Mouse (Mus musculus) neural tube, embryonic 12.5 days (tissue): ENCODE measurements around the gene Tbc1d22b. TPM values are rescaled to one million over a fixed set of nuclear protein-coding genes. Genes with fewer than 3 reads are reported as not detected.

Source experiments
- ATAC-seq: fragments of 200-750 bp; cut with Nextera tagmentation; 2 replicates; pipeline ENCODE4 v1.8.0; 2017; ENCODE audit warnings: low read depth, mild to moderate bottlenecking, moderate TSS enrichment, moderate library complexity; ENCODE audit not compliant: low FRiP score
- H3K27ac ChIP-seq: fragments of 300-500 bp; sonication (generic); 2 replicates; pipeline ENCODE4 v1.5.1; 2016
- H3K27me3 ChIP-seq: fragments of 300-500 bp; sonication (generic); replicated peaks from 2 replicates; pipeline ENCODE4 v1.6.1; 2016; ENCODE audit warnings: mild to moderate bottlenecking
- H3K36me3 ChIP-seq: fragments of 300-500 bp; sonication (generic); 2 replicates; pipeline ENCODE4 v1.6.1; 2016; ENCODE audit warnings: mild to moderate bottlenecking
- H3K4me1 ChIP-seq: fragments of 300-500 bp; sonication (generic); 2 replicates; pipeline ENCODE4 v1.6.1; 2016
- H3K4me2 ChIP-seq: fragments of 300-500 bp; sonication (generic); replicated peaks from 2 replicates; pipeline ENCODE4 v1.6.1; 2016; ENCODE audit warnings: mild to moderate bottlenecking
- H3K4me3 ChIP-seq: fragments of 300-500 bp; sonication (generic); 2 replicates; pipeline ENCODE4 v1.5.1; 2016
- H3K9ac ChIP-seq: fragments of 300-500 bp; sonication (generic); 2 replicates; pipeline ENCODE4 v1.6.1; 2016; ENCODE audit warnings: mild to moderate bottlenecking
- H3K9me3 ChIP-seq: fragments of 300-500 bp; sonication (generic); 2 replicates; pipeline ENCODE4 v1.6.1; 2016; ENCODE audit warnings: mild to moderate bottlenecking
- WGBS: fragments of 180-500 bp; shearing (Covaris S2); methylation state at CpG from one replicate; pipeline ENCODE4 v1.1.7; 2016; 5-methylcytosine and 5-hydroxymethylcytosine counted together
- microRNA-seq: library from miRNA; unstranded; fragments of <30 nt; microRNA quantifications from one replicate; pipeline ENCODE4, GENCODE M21; 2017
- polyA plus RNA-seq: library from polyadenylated mRNA; unstranded; fragments of >200 nt; fragmentation: Nextera tagmentation; extraction: Ambion mirVana; gene quantifications from 2 replicates; pipeline ENCODE4 v1.2.1, GENCODE M21; 2016

Tbc1d22b gene
- polyA plus RNA-seq, 1 experiment from 2014 or later, result 26.9 TPM

DNA sequence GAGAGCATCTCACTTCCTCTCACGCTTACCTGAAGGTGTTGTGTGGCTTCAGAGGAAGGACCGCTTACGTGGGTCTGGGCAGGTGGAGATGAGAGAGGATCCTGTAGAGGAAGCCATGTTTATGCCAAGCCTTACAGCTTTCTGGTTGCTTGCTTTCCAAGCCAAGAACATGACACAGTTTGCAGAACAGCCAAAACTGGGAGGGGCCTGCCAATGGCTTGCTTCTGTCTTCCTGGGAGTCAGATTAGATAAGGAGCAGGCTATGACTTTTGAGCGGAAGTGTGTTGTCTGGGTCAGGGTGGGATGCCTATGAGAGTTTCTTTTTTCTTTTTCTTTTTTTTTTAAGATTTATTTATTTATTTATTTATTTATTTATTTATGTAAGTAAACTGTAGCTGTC, 87.8 kb downstream of the Tbc1d22b start:
- Histone ChIP-seq H3K27ac (no peak overlapping the region), H3K36me3 (peaks cover 93% of the 10 kb centered on the region), H3K9me3 (no peaks in the 10 kb centered on the region), H3K9ac (no peak overlapping the region), H3K4me1 (no peaks in the 10 kb centered on the region), H3K4me2 (no peak overlapping the region), H3K4me3 (no peak overlapping the region), H3K27me3 (no peaks in the 10 kb centered on the region)
- WGBS, result 98% methylated on average over 4 of the region's 4 CpGs
- ATAC-seq, result no peak

DNA sequence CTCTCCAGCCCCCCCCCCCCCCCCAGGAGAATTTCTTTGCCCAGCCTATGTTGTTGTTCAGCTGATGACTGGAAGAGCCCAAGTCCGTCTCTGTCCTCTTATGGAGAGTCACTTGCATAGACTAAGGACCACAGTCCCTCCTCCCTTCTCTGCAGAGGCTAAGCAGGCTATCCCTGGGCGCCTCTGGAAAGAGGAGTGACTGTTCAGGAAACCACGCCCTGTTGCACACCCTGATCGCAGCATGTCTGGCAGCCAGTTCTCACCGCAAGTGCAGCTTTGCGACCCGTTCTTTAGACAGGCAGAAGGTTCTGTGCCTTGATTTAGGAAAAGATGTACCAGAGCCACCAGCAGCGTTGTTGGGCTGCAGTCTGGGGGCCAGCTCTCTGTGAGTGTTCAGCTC, 88.3 kb downstream of the Tbc1d22b start:
- no peaks in the 10 kb centered on the region for H3K9me3 ChIP-seq
- H3K9ac ChIP-seq, result no peak overlapping the region
- peaks cover 93% of the 10 kb centered on the region for H3K36me3 ChIP-seq
- WGBS, result 84% methylated on average over 8 of the region's 8 CpGs
- H3K4me2 ChIP-seq, result no peak overlapping the region
- ATAC-seq, result no peak
- H3K27me3 ChIP-seq, result no peaks in the 10 kb centered on the region
- H3K4me1 ChIP-seq, result no peaks in the 10 kb centered on the region
- no peak overlapping the region for H3K4me3 ChIP-seq
- no peak overlapping the region for H3K27ac ChIP-seq

- H3K4me3 ChIP-seq, result no peak overlapping the region
- H3K27me3 ChIP-seq, result no peaks in the 10 kb centered on the region
- no peak overlapping the region; the same call in 1 of the 2 replicates for H3K9ac ChIP-seq
- H3K9me3 ChIP-seq, result no peaks in the 10 kb centered on the region
- no peak overlapping the region for H3K4me2 ChIP-seq
- ATAC-seq, result no peak
- H3K27ac ChIP-seq, result no peak overlapping the region
- peaks cover 73% of the 10 kb centered on the region for H3K36me3 ChIP-seq
- no peaks in the 10 kb centered on the region for H3K4me1 ChIP-seq
- WGBS, result 95% methylated on average over 11 of the region's 11 CpGs
Measured at GRCm38 (mm10) chr17:29640971-29641370, 91.4 kb downstream of the Tbc1d22b start.

DNA sequence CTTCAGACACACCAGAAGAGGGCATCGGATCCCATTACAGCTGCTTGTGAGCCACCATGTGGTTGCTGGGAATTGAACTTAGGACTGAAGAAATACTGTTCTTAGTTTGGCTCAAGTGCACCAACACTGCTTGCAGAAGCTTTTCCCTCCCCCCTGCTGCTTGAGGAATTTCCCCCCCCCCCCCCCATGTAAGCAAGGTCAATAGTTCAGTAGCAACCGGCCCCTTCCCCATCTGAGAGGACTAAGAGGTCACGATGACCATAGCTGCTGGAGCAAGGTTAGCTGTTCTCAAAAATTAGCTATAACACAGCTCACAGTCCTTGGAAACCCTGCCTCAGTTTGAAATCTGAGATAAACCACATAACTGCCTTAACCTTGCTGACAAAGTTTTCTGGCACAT, 92.6 kb downstream of the Tbc1d22b start:
- peaks cover 66% of the 10 kb centered on the region for H3K36me3 ChIP-seq
- no peak overlapping the region for H3K4me3 ChIP-seq
- H3K4me1 ChIP-seq, result no peaks in the 10 kb centered on the region
- no peak overlapping the region for H3K9ac ChIP-seq
- H3K9me3 ChIP-seq, result no peaks in the 10 kb centered on the region
- no peak for ATAC-seq
- no peak overlapping the region for H3K4me2 ChIP-seq
- 57% methylated on average over 3 of the region's 3 CpGs for WGBS
- no peak overlapping the region for H3K27ac ChIP-seq
- H3K27me3 ChIP-seq, result no peaks in the 10 kb centered on the region

Small RNA genes lying within 50 kb of the gene (microRNA-seq; reads per million reads assigned to microRNA genes)
- gene Mir7667, result not detected

Other genes with a start within 250 kb of the Tbc1d22b start
- gene Pi16, start 232.1 kb upstream of the Tbc1d22b start, polyA plus RNA-seq, result 1.2 and 1.3 TPM in 2 replicates
- 468 and 479 TPM in 2 replicates for gene Mtch1, start 201.9 kb upstream of the Tbc1d22b start, polyA plus RNA-seq
- 3.7 and 4.2 TPM in 2 replicates for gene Fgd2, start 188.9 kb upstream of the Tbc1d22b start, polyA plus RNA-seq
- gene Pim1, start 59.0 kb upstream of the Tbc1d22b start, polyA plus RNA-seq, result 20.3 and 21.2 TPM in 2 replicates
- not detected in 2 replicates for gene Gm17657, start 147 bp upstream of the Tbc1d22b start, polyA plus RNA-seq
- gene Tmem217, start 2.6 kb downstream of the Tbc1d22b start, polyA plus RNA-seq, result 1.2 and 2.5 TPM in 2 replicates
- gene Rnf8, start 65.0 kb downstream of the Tbc1d22b start, polyA plus RNA-seq, result 97.7 and 103 TPM in 2 replicates
- gene Gm28043, start 65.1 kb downstream of the Tbc1d22b start, polyA plus RNA-seq, result 3.7 TPM in 2 replicates
- gene Cmtr1, start 110.8 kb downstream of the Tbc1d22b start, polyA plus RNA-seq, result 160 and 161 TPM in 2 replicates
- 15.4 and 17.1 TPM in 2 replicates for gene Ccdc167, start 167.3 kb downstream of the Tbc1d22b start, polyA plus RNA-seq